Mouse (Mus musculus) CD8-positive naive resting alpha-beta T cell, adult 2 months (primary cell): ENCODE measurements around the gene Tomm5.
"Not testable (repeated sequence)": the region's sequence is repeated elsewhere in the genome, so short reads cannot be mapped to it uniquely, and the experiment has no call there.

Source experiments
- DNase-seq, 2 experiments: peaks; one replicate each; pipeline ENCODE4 v3.0.0; 2022; ENCODE audit warnings: low read depth in 2 of 2, low spot score in 2 of 2

Tomm5 gene

DNA sequence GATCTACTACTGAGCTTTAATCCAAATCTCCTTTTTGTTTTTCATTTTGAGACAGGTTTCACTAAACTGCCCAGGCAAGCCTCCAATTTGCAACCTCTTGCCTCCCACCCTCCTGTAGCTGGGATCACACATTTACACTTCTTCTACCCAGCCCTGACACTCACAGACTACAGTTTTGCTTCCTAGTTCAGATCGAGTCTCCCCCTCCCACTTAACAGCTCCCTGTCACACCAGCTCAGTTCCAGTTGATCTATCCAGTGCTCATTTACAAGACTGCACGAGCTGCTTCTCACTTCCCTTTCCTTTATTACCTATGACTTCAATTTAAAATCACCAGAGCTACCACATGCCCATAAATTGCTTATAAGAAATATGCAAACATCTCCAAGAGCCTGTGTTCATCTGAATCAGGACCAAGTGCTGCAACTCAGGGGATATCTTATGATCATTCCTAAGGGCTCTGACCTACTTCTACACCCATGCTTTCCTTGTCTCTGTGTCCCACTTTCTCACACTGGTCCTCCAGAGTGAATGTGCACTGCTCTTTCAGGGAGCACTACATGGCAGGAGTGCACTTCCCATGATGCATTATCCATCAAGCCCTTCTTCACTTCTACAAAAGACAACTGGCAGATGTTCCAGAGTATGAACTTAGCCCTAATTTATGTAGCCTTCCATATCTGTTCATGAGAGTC is 41.7 kb downstream of the Tomm5 start:
- DNase-seq = no peak

DNA sequence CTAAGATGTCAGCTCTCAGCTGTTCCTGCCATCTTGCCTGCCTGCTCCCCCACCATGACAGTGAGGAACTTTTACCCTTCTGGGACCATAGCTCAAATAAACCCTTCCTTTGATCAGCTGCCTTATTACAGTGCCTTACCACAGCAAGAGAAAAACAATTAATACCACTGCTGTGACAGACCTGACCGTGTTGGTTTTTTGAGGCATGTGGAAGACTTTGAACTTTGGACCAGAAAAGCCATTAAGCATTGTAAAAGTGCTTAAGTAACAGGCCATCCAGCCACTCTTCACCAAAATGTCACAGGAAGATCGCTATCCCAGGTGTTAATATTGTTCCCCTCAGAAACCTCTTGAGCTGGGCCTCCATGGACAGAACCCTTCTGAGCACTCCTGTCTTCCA is 43.3 kb downstream of the Tomm5 start:
- DNase-seq = no peak

DNA sequence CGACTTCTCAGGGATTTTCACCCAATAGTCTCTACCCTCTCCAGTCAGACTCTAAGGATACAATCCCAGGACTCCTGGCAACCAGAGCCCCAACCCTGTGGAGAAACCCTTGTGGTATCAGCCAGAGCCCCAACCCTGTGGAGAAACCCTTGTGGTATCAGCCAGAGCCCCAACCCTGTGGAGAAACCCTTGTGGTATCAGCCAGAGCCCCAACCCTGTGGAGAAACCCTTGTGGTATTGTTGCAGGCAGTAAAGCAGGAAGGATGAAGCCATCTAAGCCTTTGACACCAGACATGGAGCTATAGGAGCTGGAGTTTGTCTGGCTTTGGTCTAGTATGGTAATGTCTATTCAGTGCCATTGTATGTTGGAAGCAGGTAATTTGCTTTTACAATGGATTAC is 44.1 kb downstream of the Tomm5 start:
- not testable (repeated sequence) for DNase-seq

DNA sequence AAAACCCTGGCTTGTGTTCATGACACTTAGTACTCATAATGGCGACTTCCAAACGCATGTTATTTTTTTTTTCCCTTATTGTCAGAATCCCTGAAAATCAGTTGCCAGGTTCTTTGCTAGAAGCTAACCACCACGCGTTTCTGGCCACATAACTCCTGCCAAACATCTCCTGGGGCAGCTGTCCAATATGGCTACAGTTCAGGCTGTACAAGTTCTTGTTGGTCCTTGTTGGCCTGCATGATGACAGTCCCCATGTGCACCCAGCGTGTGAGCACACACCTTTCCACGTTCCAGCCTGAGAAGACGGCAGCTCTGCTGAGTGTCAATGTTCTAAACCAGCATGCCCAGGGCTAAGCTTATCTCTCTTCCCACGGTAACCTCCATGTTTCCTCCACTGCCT is 52.5 kb downstream of the Tomm5 start:
- no peak for DNase-seq
